Mouse (Mus musculus) adrenal gland, adult 2 months (tissue): Measurements from ENCODE around the gene Xpo6. TPM values are rescaled to one million over a fixed set of nuclear protein-coding genes. Genes with fewer than 3 reads are reported as not detected.

Source experiments
- DNase-seq: peaks from one replicate; pipeline ENCODE4 v3.0.0; 2021
- polyA plus RNA-seq: library from polyadenylated mRNA; depleted of rRNA; stranded (reverse); fragments of >200 nt; gene quantifications from 2 replicates; pipeline ENCODE4 v1.2.3, GENCODE M21; 2012
- total RNA-seq, 2 experiments: library from RNA; stranded (reverse); gene quantifications; 2 replicates each; pipeline ENCODE4 v1.2.3; 2021

Gene Xpo6
- total and polyA plus RNA-seq, 3 experiments, result 87.1 to 176 (median 100) TPM

DNA sequence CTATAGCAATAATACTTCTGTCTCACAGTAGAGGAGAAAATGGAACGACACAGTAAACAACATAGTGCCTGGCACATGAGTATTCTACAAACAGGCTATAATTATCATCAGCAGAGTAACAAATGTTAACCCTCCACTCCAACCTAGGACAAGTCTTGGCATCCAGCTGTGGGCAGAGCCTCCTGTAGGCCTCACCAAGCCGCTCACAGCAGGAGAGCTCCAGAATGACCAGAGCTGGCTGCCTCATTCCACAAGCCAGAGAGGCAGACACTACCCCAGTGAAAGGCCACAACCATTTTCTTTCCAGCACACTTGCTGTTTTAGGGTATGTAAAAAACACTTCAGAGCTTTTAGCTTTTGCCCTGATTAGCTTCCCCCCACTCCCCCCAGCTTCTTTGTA, 72.6 kb downstream of the Xpo6 start:
- no peak for DNase-seq

DNA sequence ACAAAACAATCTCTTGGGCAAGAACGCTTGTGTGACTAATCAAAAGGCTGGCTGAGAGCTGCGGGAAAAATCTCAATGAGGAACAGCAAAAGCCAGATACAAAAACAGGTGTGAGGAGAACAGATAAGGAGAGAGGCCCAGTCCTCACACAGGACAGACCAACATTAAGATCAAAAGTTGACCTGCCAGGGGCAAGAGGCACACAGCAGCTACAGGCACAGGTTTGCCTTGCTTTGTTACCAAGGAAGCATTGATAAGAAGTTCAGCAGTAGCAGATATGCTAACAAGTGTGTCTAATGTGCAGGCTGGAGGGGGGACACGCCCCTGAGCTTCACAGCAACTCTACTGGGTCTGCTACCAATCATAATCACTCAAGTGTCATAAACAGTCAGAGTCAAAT, 73.8 kb downstream of the Xpo6 start:
- peak; percentile 29 for DNase-seq

- DNase-seq, result no peak
Observed at GRCm38 (mm10) chr7:126121533-126121932, 78.8 kb downstream of the Xpo6 start.

DNA sequence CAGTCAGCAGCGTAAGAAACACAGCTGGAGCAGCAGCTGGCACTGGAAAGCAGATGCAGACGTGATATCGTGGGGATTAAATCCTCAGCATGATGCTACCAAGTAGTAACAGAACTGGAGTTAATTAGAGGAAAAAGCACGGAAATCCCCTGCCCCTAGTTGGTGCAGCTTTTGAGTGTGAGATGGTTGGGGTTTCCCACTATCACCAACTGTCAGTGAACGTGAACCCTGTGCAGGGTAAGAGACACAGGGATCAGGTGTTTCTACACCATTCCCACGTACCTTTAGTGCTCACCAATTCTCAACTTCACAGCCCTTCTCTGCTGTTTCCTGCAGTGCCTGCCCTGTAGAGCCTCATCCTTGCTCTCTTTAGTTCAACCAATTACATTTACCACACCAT, 80.5 kb downstream of the Xpo6 start:
- DNase-seq, result no peak

DNA sequence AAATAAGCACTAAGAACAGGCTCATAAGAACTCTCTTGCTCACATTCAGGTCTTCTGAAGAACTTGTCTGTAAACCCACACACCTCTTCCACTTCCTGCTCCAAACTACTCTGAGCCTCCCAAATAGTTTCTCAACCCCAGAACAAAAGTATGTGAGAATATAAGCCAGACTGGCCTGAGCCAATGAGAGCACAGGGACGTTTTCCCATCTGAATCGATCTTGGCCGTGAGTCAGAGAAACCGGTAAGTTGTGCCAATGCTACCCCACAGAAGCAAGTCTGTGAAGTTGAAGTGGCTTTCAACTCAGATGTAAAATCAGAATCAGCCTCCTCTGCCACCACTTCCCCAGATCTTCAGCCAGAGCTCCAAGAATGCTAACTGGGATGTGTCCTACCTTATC, 87.0 kb downstream of the Xpo6 start:
- DNase-seq, result no peak

GRCm38 (mm10) chr7:126111230-126111629, 89.1 kb downstream of the Xpo6 start:
- no peak for DNase-seq

DNA sequence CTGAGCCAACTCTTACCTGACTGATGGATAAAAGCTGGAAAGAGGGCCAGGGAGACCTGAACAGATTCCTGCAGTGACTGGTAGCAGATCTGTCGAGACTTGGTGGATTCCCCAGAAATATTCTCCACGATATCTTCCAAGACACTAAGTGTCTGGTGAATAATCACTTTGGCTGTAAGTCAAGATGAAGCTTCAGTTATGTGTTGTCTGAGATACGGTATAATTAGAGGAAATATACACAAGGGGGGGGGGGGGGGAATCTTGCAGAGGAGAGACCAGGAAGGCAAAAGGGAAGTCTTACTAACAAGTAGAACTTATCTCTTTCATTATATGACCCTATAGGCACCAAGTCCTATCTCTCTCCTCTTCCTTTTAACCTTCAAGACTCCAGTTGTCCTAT, 90.4 kb downstream of the Xpo6 start:
- no peak for DNase-seq

GRCm38 (mm10) chr7:126100440-126100839, 99.9 kb downstream of the Xpo6 start:
- DNase-seq, result no peak

GRCm38 (mm10) chr7:126099835-126100234, 100.5 kb downstream of the Xpo6 start:
- DNase-seq, result peak; percentile 59

- peak; percentile 91 for DNase-seq
Observed at GRCm38 (mm10) chr7:126099163-126099775, 101.0 kb downstream of the Xpo6 start.

- peak; percentile 61 for DNase-seq
Observed at GRCm38 (mm10) chr7:126097219-126097915, 102.9 kb downstream of the Xpo6 start.

DNA sequence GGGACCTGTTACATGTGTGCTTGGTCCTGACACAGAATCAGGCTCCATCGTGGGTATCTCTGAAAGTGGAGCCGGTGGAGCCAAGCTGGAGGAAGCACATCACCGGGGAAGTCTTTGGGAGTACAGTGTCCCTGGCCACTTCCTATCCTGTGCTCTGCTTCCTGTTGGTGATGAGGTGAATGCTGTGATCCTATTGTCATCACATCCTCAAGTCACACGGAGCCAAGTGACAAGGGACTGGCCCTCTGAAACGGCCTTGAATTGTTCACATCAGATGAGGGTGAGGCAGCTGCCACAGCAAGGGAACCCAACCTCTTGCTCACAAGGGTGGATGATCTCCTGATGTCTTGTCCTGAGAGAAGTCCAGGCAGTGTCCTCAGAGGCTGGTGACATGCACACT, 103.7 kb downstream of the Xpo6 start:
- DNase-seq, result no peak

DNA sequence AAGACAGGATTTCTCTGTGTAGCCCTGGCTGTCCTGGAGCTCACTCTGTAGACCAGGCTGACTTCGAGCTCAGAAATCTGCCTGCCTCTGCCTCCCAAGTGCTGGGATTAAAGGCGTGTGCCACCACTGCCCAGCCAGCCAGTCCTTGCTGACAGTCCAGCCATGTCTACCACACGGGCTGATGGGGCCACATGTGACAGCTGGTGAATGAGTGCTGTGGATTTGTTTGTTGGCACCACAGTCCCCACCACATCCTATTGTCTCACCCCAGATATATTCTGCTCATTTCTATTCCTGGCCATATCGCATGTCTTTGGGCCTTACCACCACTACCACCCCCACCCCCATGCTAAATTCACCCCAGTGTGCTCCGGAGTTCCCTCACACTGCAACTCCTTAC, 105.6 kb downstream of the Xpo6 start:
- DNase-seq, result no peak

DNA sequence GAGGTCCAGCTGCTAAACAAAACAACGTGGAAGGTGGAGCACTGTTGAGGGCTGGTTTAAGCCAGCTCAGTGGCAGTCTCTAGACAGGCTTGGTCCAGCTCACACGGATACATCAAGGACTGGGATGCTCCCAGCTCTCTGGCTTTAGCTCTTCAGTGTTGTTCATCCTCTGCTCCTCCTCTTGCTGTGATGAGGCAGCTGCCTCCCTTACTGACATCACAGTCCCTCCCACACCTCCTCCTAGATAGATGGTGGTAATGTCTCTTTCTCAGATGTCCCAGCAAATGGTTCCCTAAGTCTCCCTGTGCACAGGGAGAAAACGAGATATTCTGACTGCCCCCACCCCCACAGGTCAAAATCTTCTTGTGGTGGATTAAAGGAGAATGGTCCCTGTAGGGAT, 107.1 kb downstream of the Xpo6 start:
- no peak for DNase-seq

DNA sequence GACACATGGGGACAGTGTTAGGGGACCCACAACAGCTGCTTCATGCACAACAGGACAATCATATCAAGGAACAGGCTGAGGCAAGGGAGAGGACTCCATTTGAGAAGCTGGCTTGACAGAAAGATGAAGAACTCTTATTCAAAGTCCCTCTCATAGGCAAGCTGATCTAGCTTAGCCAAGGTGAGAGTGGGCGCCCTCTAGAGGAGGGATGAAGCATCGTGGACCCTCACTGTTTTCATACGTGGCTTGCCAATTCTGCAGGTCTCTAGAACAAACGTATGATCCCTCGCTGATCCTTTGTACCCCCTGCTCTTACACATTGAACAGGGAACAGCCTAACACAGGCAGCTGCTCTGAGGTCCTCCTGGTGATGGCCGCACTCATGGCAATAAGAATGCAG, 110.5 kb downstream of the Xpo6 start:
- peak; percentile 60 for DNase-seq

GRCm38 (mm10) chr7:126088155-126088554, 112.1 kb downstream of the Xpo6 start:
- no peak for DNase-seq

DNA sequence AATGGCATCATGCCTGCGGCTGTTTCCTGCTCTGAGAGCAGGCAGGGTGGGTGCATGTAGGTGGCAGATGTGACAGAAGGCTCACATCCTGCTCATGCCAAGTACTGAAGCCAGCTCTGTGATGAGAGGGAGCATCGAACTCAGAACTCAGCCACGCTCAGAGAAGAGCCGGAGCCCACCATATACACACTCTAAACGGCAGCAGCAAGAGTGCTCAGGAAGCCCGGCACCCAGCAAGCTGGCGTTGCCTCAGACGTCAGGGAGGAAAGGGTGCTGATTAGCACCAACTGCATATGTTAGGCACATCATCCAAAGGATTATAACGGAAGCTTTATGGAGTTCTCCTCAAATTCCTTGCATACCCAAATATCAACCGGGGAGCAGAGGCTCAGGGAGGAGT, 112.7 kb downstream of the Xpo6 start:
- DNase-seq, result no peak

DNA sequence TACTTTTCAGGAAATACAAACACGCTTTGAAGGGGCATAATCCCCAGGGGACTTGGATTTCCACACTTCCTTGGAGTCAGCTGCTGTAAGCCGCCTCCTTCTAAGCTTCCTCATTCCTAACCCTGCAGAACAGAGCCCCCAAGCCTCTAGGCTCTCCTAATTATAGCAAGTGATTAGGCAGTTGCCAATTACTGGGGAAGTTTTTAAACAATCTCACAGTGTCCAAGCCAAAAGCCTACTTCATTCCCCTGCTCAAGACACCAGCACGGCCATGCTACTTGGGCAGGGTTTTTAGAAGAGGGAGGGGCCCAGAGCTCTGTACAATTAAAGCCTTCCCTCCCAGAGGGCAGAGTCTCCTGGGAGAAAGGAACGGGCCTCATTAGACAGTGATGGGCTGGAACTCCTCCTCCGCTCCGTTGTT, 114.0 kb downstream of the Xpo6 start:
- no peak for DNase-seq

DNA sequence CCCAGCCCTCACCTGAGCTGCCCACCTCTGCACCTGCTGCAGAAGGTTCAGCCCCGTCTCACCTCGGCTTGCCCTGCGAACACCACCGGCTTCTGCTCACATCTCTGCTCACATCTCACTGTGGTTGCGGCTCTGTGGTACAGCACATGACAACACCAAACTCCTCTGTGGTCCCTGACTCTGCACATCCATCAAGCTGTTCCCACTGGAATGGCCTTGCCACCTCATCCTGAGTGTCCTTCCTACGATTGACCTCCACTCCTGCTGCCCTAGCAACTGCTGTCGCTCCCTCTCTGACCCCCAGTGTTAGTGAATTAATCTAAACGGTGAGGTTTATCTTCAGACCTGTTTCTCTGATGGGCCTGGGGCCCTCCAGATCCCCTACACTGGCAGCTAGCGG, 115.1 kb downstream of the Xpo6 start:
- DNase-seq, result peak; percentile 79

DNA sequence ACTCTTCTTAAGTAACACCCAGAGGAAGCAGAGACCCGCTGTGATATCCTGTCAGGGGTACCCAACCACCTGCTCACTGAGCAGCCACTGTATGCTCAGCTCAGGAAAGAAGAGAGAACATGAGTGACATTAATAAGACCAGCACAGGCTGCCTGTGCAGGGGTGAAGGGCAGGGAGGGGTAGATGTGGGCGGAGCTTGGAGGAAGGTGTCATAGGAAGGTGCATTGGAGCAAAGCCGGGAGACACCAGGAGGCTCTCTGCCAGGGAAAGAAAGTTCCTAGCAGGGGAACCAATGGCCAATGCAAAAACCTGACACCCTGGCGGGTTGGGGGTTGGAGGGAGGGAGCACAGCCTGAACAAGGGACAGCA, 116.3 kb downstream of the Xpo6 start:
- peak; percentile 54 for DNase-seq

- peak; percentile 83 for DNase-seq
Observed at GRCm38 (mm10) chr7:126083341-126083979, 116.8 kb downstream of the Xpo6 start.

DNA sequence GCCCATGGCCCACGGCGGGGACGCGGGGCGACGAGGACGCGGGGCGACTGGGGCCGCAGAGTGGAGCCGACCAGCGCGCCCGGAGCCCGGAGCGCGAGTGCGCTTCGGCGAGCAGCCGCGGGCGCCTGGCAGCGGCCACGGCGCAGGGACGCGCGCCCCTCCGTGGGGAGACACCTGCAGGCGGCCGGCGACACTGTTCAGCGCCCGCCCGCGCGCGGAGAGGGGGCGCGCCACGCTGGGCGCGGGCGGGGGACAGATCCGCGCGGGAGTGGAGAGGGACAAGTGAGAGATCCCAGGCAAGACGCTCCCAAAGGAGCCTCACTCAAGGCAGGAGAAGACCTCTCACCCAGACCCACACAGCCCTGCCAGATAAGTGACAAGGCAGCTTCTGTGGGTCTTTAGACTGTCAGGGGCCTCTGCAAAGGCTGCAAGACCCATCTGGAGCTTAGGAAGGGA, 118.0 kb downstream of the Xpo6 start, which contains the start of gene Gsg1l:
Gene Gsg1l (minus strand): TSS at position 126 of the 456 bp plus-strand sequence.
- peak; percentile 68 for DNase-seq

DNA sequence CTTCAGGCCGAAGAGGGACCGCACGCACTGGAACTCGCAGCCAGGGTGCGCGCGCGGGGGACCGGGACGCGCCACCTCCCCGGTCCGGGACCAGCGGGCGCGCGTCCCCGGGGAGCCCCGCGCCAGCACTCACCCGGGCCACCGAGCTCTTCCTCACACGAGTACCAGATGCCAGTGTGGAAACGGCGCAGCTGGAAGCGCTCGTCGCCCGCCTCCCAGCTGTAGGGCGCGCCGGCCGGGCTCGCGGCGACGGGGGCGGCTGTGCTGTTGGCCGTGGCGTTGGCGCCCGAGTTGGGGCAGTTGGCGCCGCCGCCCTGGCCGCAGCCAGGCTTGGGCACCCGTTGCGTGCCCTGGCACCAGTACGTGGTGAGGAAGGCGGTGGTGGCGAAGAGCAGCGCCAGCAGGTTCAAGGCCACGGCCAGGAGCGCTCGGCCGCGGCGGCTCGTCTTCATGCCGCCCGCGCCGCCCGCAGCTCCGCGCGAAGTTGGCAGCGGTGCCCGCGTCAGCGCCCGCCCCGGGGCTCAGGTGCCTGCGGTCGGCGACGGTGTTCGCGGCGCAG, 118.5 kb downstream of the Xpo6 start:
- DNase-seq, result peak; percentile 77
